In genomic region chr16:84879146-84879545, GRCm38 (mm10) we compare ENCODE assay signal across 9 mouse cellular contexts. TPM values are rescaled to one million over a fixed set of nuclear protein-coding genes. Genes with fewer than 3 reads are reported as not detected.
DNase-seq lines count a peak whose midpoint lies in the region; TF ChIP-seq lines count a peak whose summit lies in the region.
"Had no signal": no experiment of that assay in that cellular context is flagged by ENCODE, and none has a peak within 500 bp of the region (broad histone marks: within the 10 kb centered on the region; RNA-seq: fewer than 3 reads in every experiment).

No protein-coding gene starts in this region.

- intact Hi-C loops in gastrocnemius, adult 2 months (cut with DNase I), result loop anchor here (1.0 kb wide), 1 partner anchor 144 kb away; the partner anchor contains the start of gene Mrpl39

- TF ChIP-seq CTCF in gastrocnemius, adult 2 months (IDR thresholded peaks at IDR 0.05), result peak; percentile 98; the same call in 1 of the 2 replicates

- DNase-seq in CD8-positive naive resting alpha-beta T cell, adult 2 months (ENCODE audit: low read depth in 2 of 2, low spot score in 2 of 2), result peak; percentile 58 to 68
- DNase-seq in ZHBTc4 (ENCODE audit: low read depth, low spot score), result peak; percentile 91
- peak; percentile 77 to 83 for DNase-seq in cerebellum, postnatal 36 days
- peak; percentile 71 for DNase-seq in gastrocnemius, adult 2 months
- DNase-seq in kidney, postnatal 25 days, result peak; percentile 66 to 84
- peak; percentile 45 to 55 for DNase-seq in lung, adult 18-20 months
- peak; percentile 84 for DNase-seq in retina, embryonic 14.5 days (ENCODE audit: low spot score)
- peak; percentile 32 for DNase-seq in urinary bladder, adult 2 months (ENCODE audit: low spot score)

- no peak overlapping the region for H3K4me3 ChIP-seq in gastrocnemius, adult 2 months

- H3K27ac ChIP-seq in gastrocnemius, adult 2 months, result no peak overlapping the region
- H3K27ac ChIP-seq: macrophage had no signal

RNA-seq across cellular contexts. Expression of gene Atp5j, which starts 43.7 kb away (rescaled TPM):
- 1,000 to 10,000 TPM; 1,011 to 1,386 TPM for total RNA-seq in gastrocnemius, adult 2 months (2021)
- polyA plus RNA-seq in urinary bladder, adult 2 months (2012; rRNA removed), result 309 and 351 TPM in 2 replicates

RNA-seq across cellular contexts. Expression of gene Gabpa, which starts 44.4 kb away (rescaled TPM):
- total RNA-seq in gastrocnemius, adult 2 months (2021), result 10 to 100 TPM; 23.6 to 34.1 TPM
- 22.6 and 23.9 TPM in 2 replicates for polyA plus RNA-seq in urinary bladder, adult 2 months (2012; rRNA removed)

Comparison
In these comparisons a context has a peak if more than half of its experiments do, and no peak if none do; other contexts are left out.
1. DNase-seq: peak in every context shown above with its lines; median percentile 91 in ZHBTc4; 84 in retina, embryonic 14.5 days; 80 in cerebellum, postnatal 36 days; 75 in kidney, postnatal 25 days; 71 in gastrocnemius, adult 2 months; 63 in CD8-positive naive resting alpha-beta T cell, adult 2 months; 50 in lung, adult 18-20 months; 32 in urinary bladder, adult 2 months.